Mouse (Mus musculus) kidney, adult 2 months (tissue): ENCODE measurements around the gene Smox. TPM values are rescaled to one million over a fixed set of nuclear protein-coding genes. Genes with fewer than 3 reads are reported as not detected.

Source experiments
- DNase-seq: peaks from one replicate; pipeline ENCODE4 v3.0.0; 2021
- H3K27ac ChIP-seq: fragments of 200-500 bp; 2 replicates; pipeline ENCODE4 v1.5.1; 2012; ENCODE audit warnings: low read depth, low read length, control low read depth, inconsistent platforms; ENCODE audit not compliant: insufficient read depth
- H3K27me3 ChIP-seq: fragments of 200-500 bp; replicated peaks from 2 replicates; pipeline ENCODE4 v1.6.1; 2012; ENCODE audit warnings: mild to moderate bottlenecking, moderate library complexity, low read length, inconsistent platforms; ENCODE audit not compliant: control insufficient read depth, insufficient read depth
- H3K36me3 ChIP-seq: fragments of 200-500 bp; 2 replicates; pipeline ENCODE4 v1.6.1; 2012; ENCODE audit warnings: mild to moderate bottlenecking, moderate library complexity, low read length, inconsistent platforms; ENCODE audit not compliant: control insufficient read depth, insufficient read depth
- H3K4me1 ChIP-seq: fragments of 200-500 bp; 2 replicates; pipeline ENCODE4 v1.6.1; 2011; ENCODE audit warnings: low read length; ENCODE audit not compliant: control insufficient read depth, insufficient read depth
- H3K4me3 ChIP-seq: fragments of 200-500 bp; 2 replicates; pipeline ENCODE4 v1.5.1; 2011; ENCODE audit warnings: mild to moderate bottlenecking, low read depth, low read length, control low read depth; ENCODE audit not compliant: insufficient read depth
- CTCF ChIP-seq: fragments of 200-500 bp; conservative IDR thresholded peaks from 2 replicates; pipeline ENCODE4 v1.5.1; 2011; ENCODE audit warnings: low read depth, mild to moderate bottlenecking, control low read depth, low read length, moderate library complexity, mixed read lengths; ENCODE audit not compliant: insufficient read depth, insufficient read length
- POLR2A ChIP-seq: fragments of 200-500 bp; IDR thresholded peaks from one replicate; pipeline ENCODE4 v1.6.1; 2011; ENCODE audit warnings: low read depth, low read length, control low read depth
- WGBS: fragments of 180-500 bp; shearing (Covaris S2); methylation state at CpG from one replicate; pipeline ENCODE4 v1.1.7; 2018; 5-methylcytosine and 5-hydroxymethylcytosine counted together
- polyA plus RNA-seq: library from polyadenylated mRNA; depleted of rRNA; stranded (reverse); fragments of >200 nt; gene quantifications from 2 replicates; pipeline ENCODE4 v1.2.3, GENCODE M21; 2012; rRNA removed

Gene Smox
- polyA plus RNA-seq, result 12.5 and 14.9 TPM in 2 replicates

- H3K27me3 ChIP-seq, result no peaks in the 10 kb centered on the region
- no peak for TF ChIP-seq POLR2A
- no peak for TF ChIP-seq CTCF
- 26% methylated on average over 7 of the region's 7 CpGs for WGBS
- peaks cover 2% of the 10 kb centered on the region; the same call in 1 of the 2 replicates for H3K4me1 ChIP-seq
- H3K4me3 ChIP-seq, result peak within 1 kb of the TSS; percentile 75
- H3K36me3 ChIP-seq, result no peaks in the 10 kb centered on the region
- no peak for DNase-seq
- H3K27ac ChIP-seq, result peak within 1 kb of the TSS; percentile 35; the same call in 1 of the 2 replicates
Observed at GRCm38 (mm10) chr2:131491196-131491595, at the start of gene Smox. TSS of gene Smox (plus strand) at chr2:131491496.

- DNase-seq, result no peak
- WGBS, result 75% methylated on average over 8 of the region's 8 CpGs
- no peaks in the 10 kb centered on the region for H3K27me3 ChIP-seq
- no peaks in the 10 kb centered on the region for H3K4me1 ChIP-seq
- H3K4me3 ChIP-seq, result no peak overlapping the region
- TF ChIP-seq CTCF (0 out of 2 replicates have a peak, but pooled peaks have one; percentile 10), POLR2A (no peak)
- no peak overlapping the region for H3K27ac ChIP-seq
- no peaks in the 10 kb centered on the region for H3K36me3 ChIP-seq
Observed at GRCm38 (mm10) chr2:131443084-131443890, 48.0 kb upstream of the Smox start.

- no peaks in the 10 kb centered on the region for H3K4me1 ChIP-seq
- TF ChIP-seq CTCF, result no peak
- no peak for TF ChIP-seq POLR2A
- H3K4me3 ChIP-seq, result no peak overlapping the region
- 70% methylated on average over 1 of the region's 1 CpGs for WGBS
- H3K36me3 ChIP-seq, result no peaks in the 10 kb centered on the region
- no peak overlapping the region for H3K27ac ChIP-seq
- H3K27me3 ChIP-seq, result no peaks in the 10 kb centered on the region
- no peak for DNase-seq
Observed at GRCm38 (mm10) chr2:131443891-131444190, 47.5 kb upstream of the Smox start.

GRCm38 (mm10) chr2:131446416-131446982 lies 44.8 kb upstream of the Smox start:
- no peaks in the 10 kb centered on the region for H3K4me1 ChIP-seq
- H3K27me3 ChIP-seq, result no peaks in the 10 kb centered on the region
- no peaks in the 10 kb centered on the region for H3K36me3 ChIP-seq
- TF ChIP-seq CTCF (no peak), POLR2A (no peak)
- no peak overlapping the region for H3K4me3 ChIP-seq
- no peak overlapping the region for H3K27ac ChIP-seq
- no peak for DNase-seq
- WGBS, result 72% methylated on average over 2 of the region's 2 CpGs

- no peak overlapping the region for H3K27ac ChIP-seq
- H3K36me3 ChIP-seq, result no peaks in the 10 kb centered on the region
- 87% methylated on average over 8 of the region's 8 CpGs for WGBS
- TF ChIP-seq CTCF (no peak), POLR2A (no peak)
- no peak for DNase-seq
- no peaks in the 10 kb centered on the region for H3K27me3 ChIP-seq
- H3K4me1 ChIP-seq, result no peaks in the 10 kb centered on the region
- H3K4me3 ChIP-seq, result no peak overlapping the region
Observed at GRCm38 (mm10) chr2:131447566-131448330, 43.5 kb upstream of the Smox start.

- Histone ChIP-seq H3K4me3 (no peak overlapping the region), H3K4me1 (no peaks in the 10 kb centered on the region), H3K27ac (no peak overlapping the region), H3K27me3 (no peaks in the 10 kb centered on the region), H3K36me3 (no peaks in the 10 kb centered on the region)
- TF ChIP-seq POLR2A, result no peak
- no peak for TF ChIP-seq CTCF
- no peak for DNase-seq
Observed at GRCm38 (mm10) chr2:131448353-131448752, 42.9 kb upstream of the Smox start.

GRCm38 (mm10) chr2:131449720-131450119 lies 41.6 kb upstream of the Smox start:
- no peak overlapping the region for H3K27ac ChIP-seq
- TF ChIP-seq POLR2A (no peak), CTCF (no peak)
- 74% methylated on average over 5 of the region's 5 CpGs for WGBS
- H3K36me3 ChIP-seq, result no peaks in the 10 kb centered on the region
- H3K27me3 ChIP-seq, result no peaks in the 10 kb centered on the region
- H3K4me3 ChIP-seq, result no peak overlapping the region
- no peaks in the 10 kb centered on the region for H3K4me1 ChIP-seq
- DNase-seq, result no peak
